Mouse (Mus musculus) heart, postnatal 0 days (tissue): Measurements from ENCODE around the gene Iqcf5. TPM values are rescaled to one million over a fixed set of nuclear protein-coding genes. Genes with fewer than 3 reads are reported as not detected.

Experiments
- ATAC-seq: fragments of 200-750 bp; cut with Nextera tagmentation; 2 replicates; pipeline ENCODE4 v1.8.0; 2017; ENCODE audit warnings: low read depth, moderate number of reproducible peaks, moderate library complexity; ENCODE audit not compliant: insufficient read depth
- DNase-seq: peaks from one replicate; pipeline ENCODE4 v3.0.0-alpha.2; 2016; ENCODE audit warnings: low spot score
- H3K27ac ChIP-seq: fragments of 300-500 bp; sonication (generic); 2 replicates; pipeline ENCODE4 v1.5.1; 2014; ENCODE audit warnings: low read depth, mild to moderate bottlenecking
- H3K27me3 ChIP-seq: fragments of 300-500 bp; sonication (generic); 2 replicates; pipeline ENCODE4 v1.6.1; 2014; ENCODE audit warnings: low read length, mixed read lengths; ENCODE audit not compliant: control insufficient read depth, insufficient read depth
- H3K36me3 ChIP-seq: fragments of 300-500 bp; sonication (generic); replicated peaks from 2 replicates; pipeline ENCODE4 v1.6.1; 2014; ENCODE audit warnings: low read length, mixed read lengths; ENCODE audit not compliant: control insufficient read depth, insufficient read depth
- H3K4me1 ChIP-seq: fragments of 300-500 bp; sonication (generic); 2 replicates; pipeline ENCODE4 v1.6.1; 2014; ENCODE audit warnings: antibody characterized with exemption; ENCODE audit not compliant: control insufficient read depth, insufficient read depth
- H3K4me2 ChIP-seq: fragments of 300-500 bp; sonication (generic); 2 replicates; pipeline ENCODE4 v1.6.1; 2014; ENCODE audit warnings: low read depth, mild to moderate bottlenecking, low read length, moderate library complexity
- H3K4me3 ChIP-seq: fragments of 300-500 bp; sonication (generic); 2 replicates; pipeline ENCODE4 v1.5.1; 2014; ENCODE audit warnings: low read depth, low read length
- H3K9ac ChIP-seq: fragments of 300-500 bp; sonication (generic); replicated peaks from 2 replicates; pipeline ENCODE4 v1.6.1; 2014; ENCODE audit warnings: low read depth, low read length, mixed read lengths
- H3K9me3 ChIP-seq: fragments of 300-500 bp; sonication (generic); replicated peaks from 2 replicates; pipeline ENCODE4 v1.6.1; 2016; ENCODE audit warnings: low read length; ENCODE audit not compliant: control insufficient read depth
- CTCF ChIP-seq: IDR thresholded peaks from 2 replicates; pipeline ENCODE4 v1.5.1; 2016; ENCODE audit warnings: antibody characterized with exemption, control low read depth, low read depth
- EP300 ChIP-seq: IDR thresholded peaks from 2 replicates; pipeline ENCODE4 v1.6.1; 2016; ENCODE audit warnings: antibody characterized with exemption, low read depth
- WGBS: fragments of 180-500 bp; shearing (Covaris S2); extraction: QIAGEN DNeasy Blood & Tissue Kit; methylation state at CpG from one replicate; pipeline ENCODE4 v1.1.7; 2014; 5-methylcytosine and 5-hydroxymethylcytosine counted together
- polyA plus RNA-seq: library from polyadenylated mRNA; unstranded; fragments of >200 nt; fragmentation: Nextera tagmentation; extraction: Ambion mirVana; gene quantifications from 2 replicates; pipeline ENCODE4 v1.2.1, GENCODE M21; 2015
- total RNA-seq: library from RNA; depleted of rRNA; stranded (reverse); fragments of >200 nt; gene quantifications from 2 replicates; pipeline ENCODE4 v1.2.3, GENCODE M21; 2014; ENCODE audit warnings: low replicate concordance

Iqcf5 gene
- total and polyA plus RNA-seq, 2 experiments from 2014 or later, result not detected

DNA sequence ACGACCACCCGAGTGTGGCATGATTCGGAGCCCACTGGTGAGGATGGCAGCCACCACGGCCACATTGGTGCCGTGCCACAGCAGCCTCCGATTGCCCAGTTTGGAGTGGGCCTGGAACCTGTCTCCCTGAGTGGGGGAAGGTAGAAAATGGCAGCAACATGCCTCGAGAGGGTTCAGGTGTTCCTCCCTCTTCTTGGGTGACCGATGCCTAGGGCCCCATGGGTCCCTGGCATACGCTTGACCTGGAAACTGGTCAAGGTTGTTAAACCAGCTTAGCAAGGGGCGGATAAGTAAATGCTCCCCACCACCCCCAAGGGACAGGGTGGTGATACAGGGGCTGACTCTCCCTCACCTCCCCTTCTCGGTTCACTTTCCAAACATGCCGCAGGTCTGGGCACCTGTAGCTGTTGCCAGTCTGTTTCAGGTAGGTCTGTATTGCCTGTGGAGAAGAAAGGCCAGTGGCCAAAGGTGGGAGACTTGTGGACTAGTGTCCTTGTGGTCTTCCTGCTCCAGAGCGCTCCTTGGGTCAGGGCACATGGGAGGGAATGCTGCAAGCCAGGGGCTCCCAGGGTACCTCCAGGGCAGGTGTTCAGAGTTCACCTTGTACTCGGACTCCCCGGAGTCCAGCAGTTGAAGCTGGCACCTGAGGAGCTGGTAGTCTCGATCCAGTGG, 41.2 kb upstream of the Iqcf5 start:
- ATAC-seq, result no peak
- Histone ChIP-seq H3K27ac (peak overlapping the region; percentile 32; the same call in 1 of the 2 replicates), H3K4me2 (no peak overlapping the region), H3K36me3 (no peaks in the 10 kb centered on the region), H3K27me3 (no peaks in the 10 kb centered on the region), H3K9me3 (no peaks in the 10 kb centered on the region), H3K9ac (no peak overlapping the region), H3K4me3 (no peak overlapping the region), H3K4me1 (peaks cover 30% of the 10 kb centered on the region)
- 96% methylated on average over 16 of the region's 16 CpGs for WGBS
- TF ChIP-seq CTCF, result no peak
- TF ChIP-seq EP300, result no peak
- no peak for DNase-seq

DNA sequence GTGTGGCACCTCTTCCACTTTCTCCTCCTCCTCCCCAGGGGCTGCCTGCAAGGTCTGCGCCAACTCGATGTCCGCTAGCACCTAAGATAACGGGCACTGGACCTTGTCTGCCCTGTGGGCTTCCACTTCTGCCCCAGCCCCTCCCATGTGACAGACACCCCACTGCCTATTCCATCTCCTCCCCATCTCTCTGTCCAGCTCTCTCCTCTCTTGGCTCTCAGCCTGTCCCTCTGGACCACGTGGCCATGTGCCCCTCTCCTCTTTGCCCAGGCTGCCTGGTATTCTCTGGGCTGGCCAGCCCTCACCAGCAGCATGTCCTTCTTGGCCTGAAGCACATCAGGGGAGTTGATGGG, 40.6 kb upstream of the Iqcf5 start:
- WGBS, result 74% methylated on average over 5 of the region's 5 CpGs
- Histone ChIP-seq H3K9ac (no peak overlapping the region), H3K9me3 (no peaks in the 10 kb centered on the region), H3K4me3 (no peak overlapping the region), H3K27me3 (no peaks in the 10 kb centered on the region), H3K4me1 (peaks cover 32% of the 10 kb centered on the region), H3K27ac (no peak overlapping the region), H3K4me2 (no peak overlapping the region), H3K36me3 (no peaks in the 10 kb centered on the region)
- DNase-seq, result no peak
- TF ChIP-seq CTCF (no peak), EP300 (no peak)
- no peak for ATAC-seq

DNA sequence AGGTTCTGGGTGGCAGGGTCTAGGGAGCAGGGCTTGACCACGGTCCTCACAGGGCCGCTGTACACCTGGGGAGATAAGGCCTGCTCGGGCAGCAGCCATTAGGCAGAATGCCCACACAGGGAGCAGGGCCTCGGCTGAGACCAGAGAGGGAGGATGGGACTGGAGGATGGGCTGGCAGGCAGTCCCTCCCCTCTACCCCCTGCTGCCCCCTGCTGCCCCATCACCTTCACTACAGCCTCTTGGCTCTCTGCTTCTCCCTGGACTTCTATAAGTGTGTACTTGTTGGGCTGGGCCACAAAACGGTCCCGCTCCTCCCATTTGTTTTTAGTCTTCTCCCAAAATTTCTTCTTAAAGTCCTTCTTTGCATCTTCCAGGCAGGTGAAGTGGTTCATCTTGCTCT, 39.9 kb upstream of the Iqcf5 start:
- Histone ChIP-seq H3K9me3 (no peaks in the 10 kb centered on the region), H3K4me2 (no peak overlapping the region), H3K27ac (no peak overlapping the region), H3K4me3 (no peak overlapping the region), H3K9ac (no peak overlapping the region), H3K4me1 (peaks cover 32% of the 10 kb centered on the region), H3K36me3 (no peaks in the 10 kb centered on the region), H3K27me3 (no peaks in the 10 kb centered on the region)
- 0 out of 2 replicates have a peak, but pooled peaks have one; percentile 1 for ATAC-seq
- peak; percentile 68 for DNase-seq
- peak; percentile 70 for TF ChIP-seq CTCF
- no peak for TF ChIP-seq EP300
- WGBS, result 4% methylated on average over 6 of the region's 6 CpGs

DNA sequence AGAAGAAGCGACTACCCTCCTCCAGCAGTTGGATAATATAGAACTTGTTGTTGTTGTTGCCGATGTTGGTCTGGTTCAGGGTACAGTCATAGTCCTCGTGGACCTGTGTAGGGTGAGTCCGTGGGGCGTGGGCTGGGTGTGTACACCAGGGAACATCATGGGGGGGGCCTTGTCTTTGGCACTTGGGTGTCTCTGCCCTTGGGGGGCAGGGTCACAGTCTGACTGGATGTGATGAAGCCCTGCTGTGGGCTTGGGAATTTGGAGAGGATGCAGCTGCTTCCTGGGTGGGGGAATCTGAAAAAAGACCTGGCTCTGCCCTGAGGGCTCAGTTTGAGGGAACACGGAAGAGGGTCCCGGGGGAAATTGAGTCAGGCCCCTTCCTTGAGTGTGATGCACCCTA, 39.3 kb upstream of the Iqcf5 start:
- H3K27me3 ChIP-seq, result no peaks in the 10 kb centered on the region
- no peaks in the 10 kb centered on the region for H3K9me3 ChIP-seq
- no peak for ATAC-seq
- WGBS, result 66% methylated on average over 7 of the region's 7 CpGs
- H3K36me3 ChIP-seq, result no peaks in the 10 kb centered on the region
- no peak overlapping the region for H3K27ac ChIP-seq
- H3K4me3 ChIP-seq, result no peak overlapping the region
- TF ChIP-seq CTCF (no peak), EP300 (no peak)
- H3K9ac ChIP-seq, result no peak overlapping the region
- H3K4me2 ChIP-seq, result 0 out of 2 replicates have a peak overlapping the region, but pooled peaks have one; percentile 56
- peaks cover 32% of the 10 kb centered on the region for H3K4me1 ChIP-seq
- no peak for DNase-seq

DNA sequence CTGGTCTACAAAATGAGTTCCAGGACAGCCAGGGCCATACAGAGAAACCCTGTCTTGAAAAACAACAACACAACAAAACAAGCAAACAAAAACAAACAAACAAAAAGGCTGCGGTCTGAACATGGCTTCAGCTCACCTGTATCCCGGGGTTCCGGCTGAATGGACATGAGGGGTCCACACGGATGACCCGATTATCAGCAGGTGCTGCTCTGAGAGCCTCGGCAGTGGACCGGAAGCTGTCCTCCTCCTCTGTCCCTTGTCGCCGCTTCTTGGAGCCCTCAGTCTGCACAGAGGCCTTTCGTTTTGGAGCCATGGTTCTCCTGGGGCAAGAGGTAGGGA, 38.7 kb upstream of the Iqcf5 start, which contains the start of gene Rrp9:
TSS of gene Rrp9 (plus strand) at position 301 of the 339 bp plus-strand sequence.
- Histone ChIP-seq H3K27ac (peak within 1 kb of the TSS; percentile 74), H3K9ac (peak within 1 kb of the TSS; percentile 39), H3K4me3 (peak within 1 kb of the TSS; percentile 19), H3K9me3 (no peaks in the 10 kb centered on the region), H3K27me3 (no peaks in the 10 kb centered on the region), H3K4me2 (peak within 1 kb of the TSS; percentile 56), H3K4me1 (peaks cover 32% of the 10 kb centered on the region), H3K36me3 (peaks cover 3% of the 10 kb centered on the region; the same call in 1 of the 2 replicates)
- ATAC-seq, result no peak
- WGBS, result 84% methylated on average over 10 of the region's 10 CpGs
- TF ChIP-seq EP300, result no peak
- no peak for TF ChIP-seq CTCF
- no peak for DNase-seq
